Mouse (Mus musculus): ENCODE results near the gene Dagla.

Gene Dagla

DNA sequence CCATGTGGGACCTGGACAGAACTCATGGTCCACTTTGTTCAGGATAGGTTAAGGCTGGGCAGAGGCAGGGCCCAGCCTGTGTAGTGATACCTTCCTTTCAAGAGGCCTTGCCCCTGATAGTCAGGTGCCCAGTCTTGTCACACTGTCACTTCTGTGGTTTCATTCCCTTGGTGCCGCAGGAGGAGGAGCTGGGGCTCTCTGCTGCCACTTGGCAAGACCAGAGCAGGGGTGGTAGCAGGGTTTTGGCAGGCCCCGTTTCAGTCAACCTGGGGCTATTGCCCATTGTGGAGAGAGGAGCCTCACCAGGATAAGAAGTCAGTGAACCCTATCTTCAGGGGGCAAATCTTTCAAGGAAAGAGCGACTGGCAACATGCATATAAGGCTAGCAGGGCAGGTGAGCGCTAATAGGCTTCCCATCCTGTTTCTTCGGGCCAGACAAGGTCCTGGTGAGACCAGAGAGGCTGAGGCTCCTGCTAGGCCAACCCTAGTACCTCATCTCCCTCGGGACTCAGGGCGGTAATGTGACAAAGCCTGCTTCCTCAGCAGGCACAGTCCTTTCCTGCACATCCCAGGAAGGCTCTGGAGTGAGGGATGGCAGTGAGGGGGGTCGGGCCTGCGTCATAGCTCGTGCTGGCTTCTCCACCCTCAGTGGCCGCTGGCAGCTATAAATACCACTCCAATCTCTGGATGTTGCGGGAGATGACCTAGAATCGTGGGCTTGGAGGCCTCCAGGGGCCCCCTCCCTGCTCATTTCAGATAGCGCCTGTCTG, 23.7 kb downstream of the Dagla start:
- DNase-seq (ENCODE audit: low spot score in 2 of 2), result no peak

DNA sequence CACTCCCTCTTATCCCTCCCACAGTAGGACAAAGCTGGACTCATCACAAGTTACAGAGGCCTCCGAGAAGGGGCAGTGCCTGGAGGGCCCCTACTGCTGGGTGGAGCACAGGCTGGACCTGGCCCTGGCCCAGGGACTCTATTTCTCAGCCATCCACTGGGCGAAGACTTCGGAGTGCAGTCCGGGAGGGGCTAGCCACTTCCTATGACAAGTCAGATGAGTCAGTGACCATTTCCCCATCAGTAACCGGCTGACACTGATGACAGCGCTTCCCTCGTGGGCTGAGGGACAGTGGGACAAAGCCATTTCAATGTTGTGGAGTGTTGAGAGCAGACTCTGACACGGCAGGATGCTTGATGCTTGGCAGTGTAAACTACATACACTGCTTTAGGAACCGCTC, 25.0 kb downstream of the Dagla start:
- no peak for DNase-seq (ENCODE audit: low spot score in 2 of 2)

DNA sequence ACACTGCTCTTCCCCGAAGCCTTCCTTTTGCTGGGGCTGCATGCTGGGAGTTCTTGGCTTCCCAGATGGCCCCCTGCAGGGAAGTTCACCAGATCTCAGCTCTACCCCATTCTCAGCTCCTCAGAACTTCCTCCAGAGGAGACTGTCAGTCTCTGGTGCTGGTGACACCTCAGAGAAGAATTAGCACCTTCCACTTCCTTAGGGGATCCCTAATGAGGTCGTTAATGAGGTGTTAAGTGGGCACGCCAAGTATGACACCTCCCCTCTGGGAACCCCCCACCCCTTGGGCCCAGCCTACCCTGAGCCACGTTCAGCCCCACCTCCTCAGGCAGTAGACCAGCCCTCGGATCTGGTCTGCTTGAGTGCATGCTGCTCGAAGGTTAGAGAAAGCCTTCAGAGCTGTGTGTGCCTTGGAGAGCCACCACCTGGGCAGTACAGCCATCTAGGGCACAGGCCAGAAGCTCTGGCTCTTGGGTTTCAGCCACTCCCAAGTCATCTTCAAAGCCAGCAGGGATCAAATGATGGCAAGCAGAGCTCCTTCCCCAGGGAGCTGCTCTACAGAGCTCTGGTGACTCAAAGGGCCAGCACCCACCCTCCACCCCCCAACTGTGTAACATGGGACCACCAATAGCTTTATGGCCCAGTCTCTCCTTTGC, 25.9 kb downstream of the Dagla start:
- DNase-seq (ENCODE audit: low spot score in 2 of 2), result no peak

DNA sequence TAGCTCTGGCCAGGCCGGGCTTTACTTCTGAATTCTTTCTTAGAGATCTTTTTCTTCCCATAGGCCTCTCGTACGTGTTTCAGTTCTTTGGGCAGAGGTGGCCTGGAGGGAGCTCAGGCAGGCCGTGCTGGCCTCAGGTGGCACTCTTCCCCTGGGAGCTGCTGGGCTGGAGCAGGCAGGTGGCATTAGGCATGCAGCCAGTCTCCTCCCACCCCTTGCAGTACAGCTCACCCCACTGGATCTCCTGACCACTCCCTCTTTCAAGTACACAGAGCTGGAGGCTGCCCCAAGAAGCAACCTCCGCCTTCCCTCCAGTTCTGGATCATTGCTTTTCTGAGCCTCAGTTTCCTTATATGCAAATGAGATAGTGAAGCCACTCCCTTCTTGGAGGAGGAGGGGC, 26.9 kb downstream of the Dagla start:
- no peak for DNase-seq (ENCODE audit: low spot score in 2 of 2)

DNA sequence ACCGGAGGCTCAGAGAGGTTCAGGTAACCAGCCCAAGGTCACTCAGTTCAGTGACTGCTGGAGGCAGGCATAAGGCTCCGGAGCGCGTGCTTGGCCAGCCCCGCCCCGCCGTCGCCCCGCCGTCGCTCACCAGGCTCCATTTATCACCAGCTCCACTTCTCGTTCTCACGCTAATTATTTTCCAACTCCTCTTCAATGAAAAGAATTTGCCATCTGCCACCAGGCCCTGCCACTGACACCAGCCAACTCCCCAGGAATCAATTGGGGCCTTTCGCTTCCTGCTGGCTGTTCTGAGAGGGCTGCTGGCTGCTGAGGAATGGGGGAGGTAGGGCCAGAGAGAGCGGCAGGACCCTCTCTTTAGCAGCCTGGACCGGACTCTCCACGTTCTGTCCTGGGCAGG, 27.3 kb downstream of the Dagla start:
- DNase-seq (ENCODE audit: low spot score in 2 of 2), result peak in 1 of 2 experiments; percentile 36

DNA sequence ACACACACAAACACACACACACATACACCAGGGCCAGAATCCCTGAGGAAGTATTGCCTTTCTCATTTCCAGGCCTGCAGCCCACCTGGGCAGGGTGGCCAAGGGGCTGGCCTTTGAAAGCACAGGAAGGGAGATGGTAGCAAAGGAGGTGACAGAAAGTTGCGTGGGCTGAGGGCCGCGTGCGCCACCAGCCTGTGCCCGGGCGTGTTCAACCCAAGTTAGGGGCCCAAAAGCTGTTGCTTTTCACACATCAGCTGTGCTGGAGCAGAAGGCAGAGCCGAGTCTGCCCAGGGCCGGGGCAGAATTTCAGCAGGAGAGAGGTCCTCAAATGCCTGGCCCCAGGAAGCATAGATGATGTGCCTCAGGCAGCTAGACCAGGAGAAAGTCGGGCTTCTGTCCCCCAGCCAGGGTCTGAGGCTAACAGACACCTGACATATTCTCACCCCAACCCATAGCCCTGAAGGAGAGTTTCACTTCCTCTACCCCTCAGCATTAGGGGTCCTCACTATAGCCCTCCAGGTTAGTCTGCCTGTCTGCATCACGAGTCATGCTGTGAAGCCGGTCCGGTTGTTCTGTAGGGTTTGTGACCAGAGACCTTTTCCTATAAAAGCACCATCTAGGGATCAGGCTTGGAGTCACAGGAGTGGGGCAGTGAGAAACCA, 28.1 kb downstream of the Dagla start:
- no peak for DNase-seq (ENCODE audit: low spot score in 2 of 2)

DNA sequence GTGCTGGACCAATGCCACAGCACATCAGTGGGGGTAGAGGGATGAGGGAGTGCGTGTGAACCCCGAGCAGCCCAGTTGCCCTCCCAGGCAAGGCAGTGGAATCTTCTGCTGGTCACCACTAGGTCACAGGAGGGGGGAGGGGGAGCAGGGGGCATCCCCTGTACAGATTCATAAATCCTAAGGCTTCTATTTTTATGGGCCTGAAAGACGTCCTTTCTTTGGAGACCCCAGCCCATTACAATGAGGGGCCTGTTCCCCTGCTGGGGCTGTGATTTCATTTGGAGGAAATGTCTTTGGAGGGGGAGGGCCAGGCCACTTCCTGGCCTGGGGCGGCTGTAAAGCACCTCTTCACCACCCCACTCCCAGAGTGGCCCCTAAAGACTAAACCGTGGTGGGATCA, 30.6 kb downstream of the Dagla start:
- DNase-seq (ENCODE audit: low spot score in 2 of 2), result no peak

DNA sequence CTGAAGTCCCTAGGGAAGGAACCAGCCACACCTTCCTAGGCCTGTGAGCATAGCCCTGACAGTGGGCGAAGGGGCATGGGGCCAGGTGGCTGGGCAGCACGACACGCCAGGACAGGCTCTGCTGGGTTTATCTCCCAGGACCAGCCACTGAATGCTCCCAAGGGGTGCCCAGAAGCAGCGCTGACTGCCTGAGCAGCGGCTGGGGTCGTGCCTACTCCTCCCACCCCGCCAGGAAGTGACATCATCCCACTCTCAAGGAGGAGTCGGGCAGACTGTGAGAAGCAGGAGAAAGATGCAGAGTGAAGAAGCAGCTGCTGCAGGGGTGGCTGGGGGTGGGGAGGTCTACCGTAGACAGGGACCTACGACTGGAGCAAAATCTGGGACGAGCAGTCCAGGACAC, 31.9 kb downstream of the Dagla start:
- DNase-seq (ENCODE audit: low spot score in 2 of 2), result peak in 1 of 2 experiments; percentile 39

DNA sequence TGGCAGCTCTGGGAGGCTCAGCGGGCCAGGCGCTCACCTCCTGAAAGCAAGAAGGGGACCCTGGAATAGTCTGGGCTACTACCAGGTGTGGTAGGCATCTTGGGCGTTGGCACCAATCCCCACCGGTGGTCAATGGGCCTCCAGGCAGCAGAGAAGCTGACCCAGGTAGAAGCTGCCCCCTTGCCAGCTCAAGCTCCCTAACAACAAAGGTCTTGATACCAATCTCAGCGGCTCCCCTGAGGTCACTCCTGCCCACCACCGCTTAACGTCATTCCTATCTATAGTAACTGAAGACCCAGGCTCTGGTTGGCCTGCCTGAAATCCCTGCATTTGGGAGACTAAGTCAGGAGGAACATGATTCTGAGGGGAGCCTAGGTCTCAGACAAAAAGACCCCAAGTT, 33.1 kb downstream of the Dagla start:
- DNase-seq (ENCODE audit: low spot score in 2 of 2), result no peak

DNA sequence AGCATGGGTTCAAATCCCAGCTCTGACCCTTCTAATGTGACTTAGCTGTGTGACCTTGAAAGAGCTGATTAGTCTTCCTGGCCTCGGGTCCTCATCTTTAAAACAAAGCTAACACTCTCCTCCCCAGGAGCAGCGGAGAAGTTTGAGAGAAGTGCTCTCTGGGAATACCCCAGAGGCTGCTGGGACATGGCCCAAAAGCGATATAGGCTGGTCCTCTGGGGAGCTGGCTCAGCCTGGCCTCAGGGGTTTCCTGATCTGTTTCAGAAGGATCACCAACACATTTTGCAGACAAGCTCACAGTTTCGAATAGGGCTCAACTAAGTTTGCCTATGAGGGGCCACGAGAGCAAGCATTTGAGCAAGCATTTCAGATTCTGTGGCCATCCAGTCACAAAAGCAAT, 34.3 kb downstream of the Dagla start:
- DNase-seq (ENCODE audit: low spot score in 2 of 2), result no peak

DNA sequence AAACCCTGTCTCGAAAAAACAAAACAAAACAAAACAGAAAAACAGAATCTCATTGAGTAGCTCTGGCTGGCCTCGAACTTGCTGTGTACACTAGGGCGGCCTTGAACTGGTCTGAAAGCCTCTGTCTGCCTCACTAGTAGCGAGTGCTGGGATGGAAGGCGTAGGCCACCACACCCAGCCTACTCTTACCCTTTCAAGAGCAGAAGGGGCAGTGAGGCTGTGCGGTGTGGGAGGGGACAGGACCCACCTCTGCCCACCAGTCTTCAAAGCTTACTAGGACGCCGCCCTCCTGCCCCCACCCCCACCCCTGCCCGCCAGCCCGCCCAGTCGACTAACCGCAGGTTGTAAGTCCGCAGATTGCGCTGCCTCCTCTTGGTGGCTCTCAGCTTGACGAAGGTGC, 35.8 kb downstream of the Dagla start:
- no peak for DNase-seq (ENCODE audit: low spot score in 2 of 2)

DNA sequence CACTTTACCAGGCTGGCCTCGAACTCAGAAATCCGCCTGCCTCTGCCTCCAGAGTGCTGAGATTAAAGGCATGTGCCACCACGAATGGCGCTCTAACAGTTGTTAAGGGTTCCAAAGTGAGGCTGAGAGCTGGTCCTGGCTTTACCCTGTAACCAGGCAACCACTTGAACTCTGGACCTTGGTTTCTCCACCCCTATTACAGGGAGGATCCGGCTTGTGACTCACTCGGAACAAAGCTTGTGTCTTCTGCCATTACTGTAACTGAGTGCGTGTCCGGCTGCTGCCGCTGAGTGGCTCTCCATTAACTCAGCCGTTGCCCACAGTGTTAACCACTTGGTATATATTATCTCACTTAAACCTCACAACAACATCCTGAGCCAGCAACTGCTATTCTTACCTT, 36.7 kb downstream of the Dagla start:
- DNase-seq (ENCODE audit: low spot score in 2 of 2), result no peak

DNA sequence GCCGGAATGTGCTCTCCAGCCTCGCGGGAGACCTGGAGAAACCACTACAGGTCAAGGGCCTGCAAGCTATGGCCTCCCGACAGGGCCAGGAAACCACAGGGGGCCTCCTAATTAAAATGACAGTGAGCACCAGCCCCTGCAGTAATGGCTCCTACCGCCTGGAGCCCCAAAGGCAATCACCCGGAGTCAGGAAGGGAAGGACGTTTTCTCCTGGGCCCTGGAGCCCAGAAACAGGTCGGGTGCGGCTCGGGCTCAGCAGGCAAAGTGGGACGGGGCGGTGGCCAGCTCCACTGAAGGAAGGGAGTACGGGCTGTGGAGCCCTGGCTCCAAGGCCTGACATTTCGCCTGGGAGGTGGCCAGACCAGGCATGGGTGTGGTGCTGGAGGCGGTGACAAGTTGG, 37.6 kb downstream of the Dagla start:
- no peak for DNase-seq (ENCODE audit: low spot score in 2 of 2)

DNA sequence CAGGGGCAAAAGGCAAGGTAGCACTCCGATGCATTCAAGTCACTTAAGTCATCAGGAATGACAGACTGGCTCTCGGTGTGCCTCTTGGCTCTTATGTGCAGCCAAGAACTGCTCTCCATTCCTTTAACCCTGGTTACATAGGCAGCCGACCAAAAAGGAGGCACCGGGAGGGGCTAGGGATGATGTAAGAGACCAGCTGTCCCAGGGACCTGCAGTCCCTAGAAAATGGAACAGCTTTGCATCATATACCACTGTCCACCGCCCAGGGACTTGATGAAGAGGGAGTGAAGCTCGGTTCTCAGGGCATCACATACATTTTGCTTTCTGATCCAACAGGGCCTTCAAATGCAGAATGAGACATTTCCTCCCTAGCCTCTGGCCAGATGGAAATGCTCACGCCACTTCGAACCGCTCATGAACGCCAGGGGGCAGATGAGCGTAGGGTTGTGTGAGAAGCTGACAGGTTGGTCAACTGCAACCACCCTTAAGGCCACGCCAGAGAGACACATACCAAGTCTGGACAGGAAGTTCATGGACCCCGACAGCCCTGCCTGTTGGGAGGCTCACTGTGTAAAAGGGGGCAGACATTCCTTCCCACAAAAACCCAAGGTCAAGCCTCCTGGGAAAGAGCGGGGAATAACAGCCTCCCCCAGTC, 38.4 kb downstream of the Dagla start:
- DNase-seq (ENCODE audit: low spot score in 2 of 2), result peak; percentile 45 to 76

DNA sequence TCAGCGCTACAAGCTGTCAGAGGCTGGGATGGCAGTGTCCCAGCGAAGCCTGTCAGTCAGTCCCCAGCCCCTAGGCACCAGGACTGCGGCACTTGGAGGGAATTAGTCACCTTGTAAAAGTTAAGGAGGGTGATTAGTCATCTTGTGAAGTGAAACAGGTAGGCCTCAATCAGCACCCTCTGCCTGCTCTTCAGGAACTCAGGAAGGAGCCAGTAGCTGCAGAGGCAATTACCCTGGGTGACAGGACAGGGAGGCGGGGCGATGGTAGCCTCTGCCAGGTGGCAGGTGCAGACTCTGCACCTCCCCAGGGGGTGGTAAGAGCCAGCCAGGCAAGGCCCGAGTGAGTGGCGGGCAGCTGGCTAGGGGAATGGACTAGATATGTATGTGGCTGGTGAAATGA, 43.3 kb downstream of the Dagla start:
- no peak for DNase-seq (ENCODE audit: low spot score in 2 of 2)

DNA sequence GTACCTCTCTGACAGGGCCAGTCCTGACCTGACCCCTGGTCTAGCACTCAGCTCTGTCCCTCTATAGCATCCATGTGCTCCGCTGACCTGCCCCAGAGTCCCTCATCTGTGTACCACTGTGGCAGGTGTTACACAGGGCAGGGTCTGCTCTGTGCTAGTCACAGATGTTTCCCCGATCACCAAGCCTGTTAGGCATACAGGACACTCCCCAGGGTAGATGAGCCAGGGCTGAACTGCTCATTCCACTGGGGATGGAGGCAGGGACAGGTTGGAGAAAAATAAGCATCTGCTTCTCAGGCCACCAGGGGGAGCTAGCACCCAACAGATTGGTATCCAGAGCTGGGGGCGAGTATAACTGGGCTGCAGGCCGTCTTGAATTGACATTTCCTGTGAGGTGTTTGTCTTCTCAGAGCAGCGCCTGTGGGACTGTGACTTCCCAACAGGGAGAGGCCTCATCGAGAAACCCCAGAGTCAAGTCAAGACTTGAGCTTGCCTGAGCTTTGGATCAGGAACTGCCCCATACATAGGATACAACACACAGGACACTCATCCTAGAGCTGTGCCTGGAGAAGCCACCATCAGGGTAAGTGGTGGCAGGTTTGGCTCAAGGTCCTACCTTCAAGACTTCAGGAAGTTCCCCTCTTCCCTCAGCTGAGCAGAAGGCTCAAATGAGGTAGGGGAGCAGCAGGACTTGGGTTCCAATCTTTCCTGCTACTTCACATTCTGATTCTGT, 46.2 kb downstream of the Dagla start:
- peak; percentile 57 to 83 for DNase-seq (ENCODE audit: low spot score in 2 of 2)

DNA sequence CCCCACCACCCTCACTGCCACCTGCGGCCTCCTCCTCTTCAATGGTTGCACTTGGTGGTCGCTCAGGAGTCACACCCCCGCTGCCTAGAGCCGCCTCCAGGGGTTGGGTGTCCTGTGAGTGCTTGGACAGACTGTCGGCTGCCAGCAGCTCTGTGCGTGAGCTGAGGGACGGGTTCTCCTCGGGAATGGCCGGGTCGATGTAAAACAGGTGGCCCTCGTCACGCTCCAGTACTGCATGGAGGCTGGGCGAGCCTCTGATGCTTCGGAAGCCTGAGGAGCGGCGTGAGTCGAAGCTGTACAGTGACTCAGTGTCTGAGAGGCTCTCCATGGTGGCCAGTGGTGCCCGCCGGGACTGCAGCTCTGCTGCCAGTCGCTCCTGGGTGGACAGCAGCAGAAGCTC, 56.5 kb downstream of the Dagla start:
- no peak for DNase-seq (ENCODE audit: low spot score in 2 of 2)

DNA sequence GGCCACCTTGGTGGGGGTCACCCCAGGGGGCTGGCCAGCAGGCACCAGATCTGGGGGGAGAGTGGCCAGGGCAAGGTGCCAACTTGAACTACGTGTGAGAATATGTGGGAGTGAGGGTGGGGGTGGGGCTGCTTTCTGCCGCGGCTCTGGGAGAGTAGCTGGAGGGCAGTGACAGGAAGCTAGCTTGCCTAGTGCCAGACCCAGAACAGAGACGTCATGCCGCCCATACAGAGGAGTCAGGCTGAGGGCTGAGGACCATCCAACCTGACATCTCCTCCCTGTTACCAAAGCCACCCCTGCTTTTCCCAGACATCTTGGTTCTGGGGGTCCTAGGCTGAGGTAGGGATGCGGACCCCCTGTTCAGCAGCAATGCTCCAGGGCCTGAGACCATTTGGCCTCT, 57.5 kb downstream of the Dagla start:
- no peak for DNase-seq (ENCODE audit: low spot score in 2 of 2)

DNA sequence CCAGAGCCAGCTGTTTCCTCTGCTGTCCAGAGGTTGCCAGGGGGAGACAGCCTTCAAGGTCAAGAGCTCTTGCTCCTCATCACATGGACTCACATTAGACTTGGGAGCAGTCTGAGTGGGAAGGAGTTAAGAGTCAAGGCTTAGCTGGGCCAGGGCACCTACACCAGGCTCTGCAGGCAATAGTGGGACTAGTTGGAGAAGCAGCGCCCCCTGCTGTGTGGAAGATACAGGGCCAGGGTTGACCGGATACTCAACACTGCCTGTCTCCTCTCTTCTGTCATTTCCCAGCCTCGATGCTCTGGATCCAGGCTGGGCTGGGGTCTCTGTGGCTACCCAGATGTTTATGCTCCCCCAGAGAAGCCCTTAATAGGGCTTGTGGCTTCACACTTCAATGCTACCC, 60.5 kb downstream of the Dagla start:
- DNase-seq (ENCODE audit: low spot score in 2 of 2), result peak; percentile 29 to 72

DNA sequence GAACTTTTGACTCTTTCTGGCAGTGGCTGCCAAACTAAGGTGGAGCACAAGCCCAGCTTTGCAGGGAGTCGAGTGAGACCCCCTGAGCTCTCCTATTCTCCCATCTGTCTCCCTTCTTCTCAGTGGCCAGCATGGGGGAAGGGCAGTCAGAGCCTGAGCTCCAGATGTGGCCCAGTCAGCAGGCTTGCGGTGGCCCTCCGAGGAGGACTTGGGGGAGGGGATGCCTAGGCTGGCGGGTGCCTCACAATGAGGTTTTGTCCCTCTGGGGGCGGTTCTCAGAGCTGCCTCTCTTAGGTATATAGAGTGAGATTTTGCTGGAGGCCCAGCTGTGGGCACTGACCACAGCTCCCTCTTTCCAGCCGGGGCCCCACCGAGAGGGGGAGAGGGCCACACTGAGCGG, 61.8 kb downstream of the Dagla start:
- DNase-seq (ENCODE audit: low spot score in 2 of 2), result no peak

DNA sequence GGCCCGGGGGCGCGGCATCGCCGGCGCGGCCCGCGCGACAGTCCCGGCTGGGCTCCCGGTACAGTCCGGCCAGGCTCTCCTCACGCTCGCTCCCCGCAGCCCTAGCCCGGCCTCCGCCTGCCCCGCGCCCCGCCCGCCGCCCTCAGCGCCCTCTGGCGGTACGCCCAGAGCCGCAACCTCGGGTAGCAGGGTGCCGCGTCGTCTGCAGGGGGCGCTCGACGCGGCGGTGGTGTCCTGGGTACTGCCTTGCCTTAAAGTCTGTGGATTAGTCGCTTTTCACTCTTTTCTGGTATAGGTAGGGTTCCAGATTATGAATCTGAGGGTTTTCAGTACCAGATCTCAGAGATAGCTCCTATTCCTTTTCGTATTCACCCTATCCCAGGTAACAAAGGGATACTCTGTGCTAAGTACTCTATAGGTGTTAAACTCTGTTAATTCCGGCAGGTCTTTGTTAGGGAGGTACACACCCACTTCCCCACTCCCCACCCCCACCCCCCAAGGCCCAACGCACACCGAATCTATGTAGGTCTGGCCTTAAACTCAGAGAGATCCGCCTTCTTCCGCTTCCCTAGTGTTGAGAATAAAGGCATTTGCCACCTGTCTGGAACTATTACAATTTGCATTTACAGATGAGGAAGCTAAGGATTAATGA, 63.9 kb downstream of the Dagla start, which contains the start of gene Myrf:
TSS of gene Myrf (minus strand) at position 95 of the 652 bp plus-strand sequence.
- peak; percentile 73 to 83 for DNase-seq (ENCODE audit: low spot score in 2 of 2)
